Mouse (Mus musculus): ENCODE data around the gene Gbf1. TPM values are rescaled to one million over a fixed set of nuclear protein-coding genes. Genes with fewer than 3 reads are reported as not detected.

Gbf1 gene
- polyA plus RNA-seq, 1 experiment from 2014 or later: 30.8 TPM

GRCm38 (mm10) chr19:46327531-46328064 lies 175.3 kb downstream of the Gbf1 start:
- peak overlapping the region; percentile 63; the same call in 1 of the 2 replicates for H3K9ac ChIP-seq (ENCODE audit: low read depth, low read length)
- 25% methylated on average over 14 of the region's 14 CpGs for WGBS
- H3K9me3 ChIP-seq (ENCODE audit: control insufficient read depth, low read length): no peaks in the 10 kb centered on the region
- 0 out of 2 replicates have a peak overlapping the region, but pooled peaks have one; percentile 49 for H3K27ac ChIP-seq (ENCODE audit: low read depth, low read length)
- peaks cover 4% of the 10 kb centered on the region; the same call in 1 of the 2 replicates for H3K36me3 ChIP-seq (ENCODE audit: control insufficient read depth, insufficient read depth, low read length)
- ATAC-seq (replicated peaks; ENCODE audit: low FRiP score) (no peak), DNase-seq (ENCODE audit: low spot score) (no peak)
- peak overlapping the region; percentile 100 for H3K4me2 ChIP-seq
- H3K27me3 ChIP-seq (replicated peaks; ENCODE audit: control insufficient read depth, insufficient read depth, low read length): peaks cover 54% of the 10 kb centered on the region
- H3K4me3 ChIP-seq (ENCODE audit: low read depth, low read length): peak overlapping the region; percentile 72
- peaks cover 26% of the 10 kb centered on the region for H3K4me1 ChIP-seq (replicated peaks; ENCODE audit: control insufficient read depth, insufficient read depth, low read length)

DNA sequence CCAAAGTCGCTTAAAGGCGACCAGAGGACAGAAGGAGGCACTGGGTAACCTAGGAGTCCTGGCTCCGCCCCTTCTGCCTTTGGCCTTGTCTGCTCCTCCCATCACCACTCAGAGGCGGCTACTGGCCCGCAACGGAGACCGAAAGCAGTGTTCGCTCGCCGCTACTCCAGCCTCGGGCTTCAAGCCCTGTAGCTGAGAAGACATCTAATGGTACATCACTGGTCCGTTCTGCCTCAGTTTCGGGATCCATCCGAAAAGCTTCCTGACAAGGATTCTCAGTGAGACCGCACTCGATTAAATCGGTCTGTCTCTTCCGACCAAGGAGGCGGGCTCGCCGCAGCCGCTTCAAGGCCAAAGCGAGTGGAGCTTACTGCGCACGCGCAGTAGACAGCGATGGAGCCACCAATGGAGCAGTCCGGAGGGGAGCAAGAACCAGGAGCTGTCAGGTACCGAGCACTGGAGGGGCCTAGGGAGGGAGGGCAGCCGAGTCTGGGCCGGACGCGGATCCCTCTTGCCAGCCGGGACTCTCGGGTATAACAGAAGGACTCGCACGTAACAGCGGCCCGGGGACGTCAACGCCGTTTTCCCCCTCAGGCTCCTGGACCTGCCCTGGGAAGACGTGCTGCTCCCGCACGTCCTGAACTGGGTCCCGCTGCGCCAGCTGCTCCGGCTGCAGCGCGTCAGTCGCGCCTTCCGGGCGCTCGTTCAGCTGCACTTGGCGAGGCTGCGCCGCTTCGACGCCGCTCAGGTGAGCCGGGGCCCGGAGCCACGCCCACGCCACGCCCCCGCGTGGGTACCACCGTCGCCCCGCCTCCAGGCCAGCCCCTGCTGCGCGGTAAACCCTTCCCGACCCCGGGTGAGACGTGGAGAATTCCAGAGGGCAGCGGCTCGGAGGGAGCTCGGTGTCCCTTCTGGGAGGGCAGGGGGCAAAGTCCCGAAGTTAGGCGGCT lies 176.0 kb downstream of the Gbf1 start, which contains the start of gene Fbxl15:
TSS of gene Fbxl15 (plus strand) at position 104 of the 950 bp plus-strand sequence.
- ATAC-seq (replicated peaks; ENCODE audit: low FRiP score) (peak; percentile 89), DNase-seq (ENCODE audit: low spot score) (peak; percentile 91)
- under 1% methylated on average over 79 of the region's 81 CpGs for WGBS
- Histone ChIP-seq H3K4me3 (ENCODE audit: low read depth, low read length) (peak within 1 kb of the TSS; percentile 72), H3K4me2 (peak within 1 kb of the TSS; percentile 100), H3K9ac (ENCODE audit: low read depth, low read length) (peak within 1 kb of the TSS; percentile 63), H3K36me3 (ENCODE audit: control insufficient read depth, insufficient read depth, low read length) (peaks cover 4% of the 10 kb centered on the region; the same call in 1 of the 2 replicates), H3K27me3 (replicated peaks; ENCODE audit: control insufficient read depth, insufficient read depth, low read length) (peaks cover 47% of the 10 kb centered on the region), H3K9me3 (ENCODE audit: control insufficient read depth, low read length) (no peaks in the 10 kb centered on the region), H3K27ac (ENCODE audit: low read depth, low read length) (peak within 1 kb of the TSS; percentile 49), H3K4me1 (replicated peaks; ENCODE audit: control insufficient read depth, insufficient read depth, low read length) (peaks cover 26% of the 10 kb centered on the region)

- H3K4me2 ChIP-seq: peak overlapping the region; percentile 100
- H3K4me1 ChIP-seq (replicated peaks; ENCODE audit: control insufficient read depth, insufficient read depth, low read length): peaks cover 26% of the 10 kb centered on the region
- H3K36me3 ChIP-seq (ENCODE audit: control insufficient read depth, insufficient read depth, low read length): peaks cover 4% of the 10 kb centered on the region; the same call in 1 of the 2 replicates
- 3% methylated on average over 54 of the region's 54 CpGs for WGBS
- ATAC-seq (replicated peaks; ENCODE audit: low FRiP score): 0 out of 2 replicates have a peak, but pooled peaks have one; percentile 1
- peak overlapping the region; percentile 72 for H3K4me3 ChIP-seq (ENCODE audit: low read depth, low read length)
- H3K27ac ChIP-seq (ENCODE audit: low read depth, low read length): no peak overlapping the region
- H3K9me3 ChIP-seq (ENCODE audit: control insufficient read depth, low read length): no peaks in the 10 kb centered on the region
- no peak for DNase-seq (ENCODE audit: low spot score)
- H3K9ac ChIP-seq (ENCODE audit: low read depth, low read length): peak overlapping the region; percentile 63
- peaks cover 39% of the 10 kb centered on the region for H3K27me3 ChIP-seq (replicated peaks; ENCODE audit: control insufficient read depth, insufficient read depth, low read length)
Measured at GRCm38 (mm10) chr19:46329031-46329641, 176.8 kb downstream of the Gbf1 start.

DNA sequence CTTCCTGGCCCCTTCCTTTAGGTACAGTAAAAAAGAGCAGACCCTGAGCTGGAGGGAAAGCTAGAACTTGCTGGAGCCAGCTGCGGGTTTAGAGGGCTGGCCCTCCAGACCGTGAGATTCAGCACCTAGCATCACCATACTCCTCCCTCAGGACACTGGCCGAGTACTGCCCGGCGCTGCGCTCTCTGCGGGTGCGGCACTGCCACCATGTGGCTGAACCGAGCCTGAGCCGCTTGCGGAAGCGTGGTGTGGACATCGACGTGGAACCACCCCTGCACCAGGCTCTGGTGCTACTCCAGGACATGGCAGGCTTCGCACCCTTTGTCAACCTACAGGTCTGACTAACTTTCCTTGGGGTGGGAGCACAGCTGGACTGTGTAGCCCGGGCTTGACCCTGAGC lies 177.6 kb downstream of the Gbf1 start:
- Histone ChIP-seq H3K9me3 (ENCODE audit: control insufficient read depth, low read length) (no peaks in the 10 kb centered on the region), H3K27me3 (replicated peaks; ENCODE audit: control insufficient read depth, insufficient read depth, low read length) (peaks cover 31% of the 10 kb centered on the region), H3K4me2 (peak overlapping the region; percentile 100), H3K4me3 (ENCODE audit: low read depth, low read length) (0 out of 2 replicates have a peak overlapping the region, but pooled peaks have one; percentile 7), H3K4me1 (replicated peaks; ENCODE audit: control insufficient read depth, insufficient read depth, low read length) (peaks cover 26% of the 10 kb centered on the region), H3K36me3 (ENCODE audit: control insufficient read depth, insufficient read depth, low read length) (peaks cover 4% of the 10 kb centered on the region; the same call in 1 of the 2 replicates), H3K27ac (ENCODE audit: low read depth, low read length) (no peak overlapping the region), H3K9ac (ENCODE audit: low read depth, low read length) (no peak overlapping the region)
- peak; percentile 59 for ATAC-seq (replicated peaks; ENCODE audit: low FRiP score)
- WGBS: 6% methylated on average over 16 of the region's 16 CpGs
- peak; percentile 80 for DNase-seq (ENCODE audit: low spot score)

- 88% methylated on average over 12 of the region's 12 CpGs for WGBS
- Histone ChIP-seq H3K27ac (ENCODE audit: low read depth, low read length) (no peak overlapping the region), H3K4me3 (ENCODE audit: low read depth, low read length) (no peak overlapping the region), H3K4me2 (no peak overlapping the region), H3K36me3 (ENCODE audit: control insufficient read depth, insufficient read depth, low read length) (peaks cover 4% of the 10 kb centered on the region; the same call in 1 of the 2 replicates), H3K27me3 (replicated peaks; ENCODE audit: control insufficient read depth, insufficient read depth, low read length) (peaks cover 23% of the 10 kb centered on the region), H3K9ac (ENCODE audit: low read depth, low read length) (no peak overlapping the region), H3K9me3 (ENCODE audit: control insufficient read depth, low read length) (no peaks in the 10 kb centered on the region), H3K4me1 (replicated peaks; ENCODE audit: control insufficient read depth, insufficient read depth, low read length) (peaks cover 26% of the 10 kb centered on the region)
- ATAC-seq (replicated peaks; ENCODE audit: low FRiP score) (no peak), DNase-seq (ENCODE audit: low spot score) (no peak)
Measured at GRCm38 (mm10) chr19:46330696-46331095, 178.4 kb downstream of the Gbf1 start.

GRCm38 (mm10) chr19:46331326-46331725 lies 179.0 kb downstream of the Gbf1 start:
- H3K36me3 ChIP-seq (ENCODE audit: control insufficient read depth, insufficient read depth, low read length): peaks cover 4% of the 10 kb centered on the region; the same call in 1 of the 2 replicates
- no peak overlapping the region for H3K9ac ChIP-seq (ENCODE audit: low read depth, low read length)
- H3K27me3 ChIP-seq (replicated peaks; ENCODE audit: control insufficient read depth, insufficient read depth, low read length): peaks cover 17% of the 10 kb centered on the region
- no peak overlapping the region for H3K4me3 ChIP-seq (ENCODE audit: low read depth, low read length)
- ATAC-seq (replicated peaks; ENCODE audit: low FRiP score): no peak
- H3K4me2 ChIP-seq: no peak overlapping the region
- WGBS: 90% methylated on average over 14 of the region's 14 CpGs
- H3K4me1 ChIP-seq (replicated peaks; ENCODE audit: control insufficient read depth, insufficient read depth, low read length): peaks cover 24% of the 10 kb centered on the region
- DNase-seq (ENCODE audit: low spot score): no peak
- no peaks in the 10 kb centered on the region for H3K9me3 ChIP-seq (ENCODE audit: control insufficient read depth, low read length)
- H3K27ac ChIP-seq (ENCODE audit: low read depth, low read length): no peak overlapping the region

DNA sequence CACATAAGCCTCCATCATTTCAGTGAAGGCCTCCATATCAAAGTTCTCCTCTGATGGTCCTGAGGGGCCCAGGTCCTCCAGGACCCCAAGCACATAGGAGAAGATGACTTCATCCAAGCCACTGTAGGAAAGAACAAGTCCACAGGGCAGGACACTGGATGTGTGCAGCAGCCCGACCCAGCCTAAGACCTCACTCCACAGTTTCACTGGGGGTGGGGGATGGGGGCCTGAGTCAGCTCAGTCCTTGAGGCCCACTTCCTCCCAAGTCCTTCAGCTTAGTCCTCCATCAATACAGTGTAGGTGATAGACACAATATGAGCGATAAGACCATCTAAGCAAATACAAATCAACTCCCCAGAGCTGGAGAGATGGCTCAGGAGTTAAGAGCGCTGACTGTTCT lies 179.6 kb downstream of the Gbf1 start:
- H3K27ac ChIP-seq (ENCODE audit: low read depth, low read length): no peak overlapping the region

DNA sequence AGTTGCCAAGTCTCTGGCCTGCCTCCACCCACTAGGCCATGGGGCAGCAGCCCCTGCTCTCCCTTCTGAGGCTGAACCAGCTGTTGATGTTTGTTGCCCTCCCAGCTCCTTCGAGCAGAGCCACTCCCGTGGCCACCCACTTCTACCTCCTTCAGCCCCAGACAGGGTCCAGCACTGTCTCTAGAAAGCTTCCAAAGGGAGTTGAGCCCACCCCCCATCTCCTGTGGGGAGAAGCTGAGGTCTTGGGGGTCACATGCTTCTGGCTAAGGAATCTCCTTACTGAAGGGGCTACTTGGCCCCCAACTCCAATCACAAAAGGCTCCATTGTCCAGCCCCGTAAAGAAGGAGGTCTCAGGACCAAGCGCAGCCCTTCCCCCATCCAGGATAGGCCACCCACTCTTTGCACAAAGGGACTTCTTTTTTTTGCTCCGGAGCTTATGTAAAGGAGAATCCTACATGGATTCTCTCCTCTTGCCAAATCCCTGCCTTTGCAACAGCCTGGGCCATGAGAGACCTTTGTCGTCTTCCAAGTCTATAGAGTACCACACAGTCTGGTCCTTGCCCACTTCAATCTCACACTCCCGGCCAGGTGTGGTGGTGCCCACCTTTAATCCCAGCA lies 180.5 kb downstream of the Gbf1 start:
- Histone ChIP-seq H3K27ac (ENCODE audit: low read depth, low read length) (no peak overlapping the region), H3K9me3 (ENCODE audit: control insufficient read depth, low read length) (no peaks in the 10 kb centered on the region)
- WGBS: 77% methylated on average over 7 of the region's 7 CpGs

More for the DNA sequence above, 179.6 kb downstream of the Gbf1 start:
- no peak overlapping the region for H3K4me3 ChIP-seq (ENCODE audit: low read depth, low read length)
- H3K27me3 ChIP-seq (replicated peaks; ENCODE audit: control insufficient read depth, insufficient read depth, low read length): peaks cover 11% of the 10 kb centered on the region
- H3K36me3 ChIP-seq (ENCODE audit: control insufficient read depth, insufficient read depth, low read length): peaks cover 4% of the 10 kb centered on the region; the same call in 1 of the 2 replicates
- H3K9ac ChIP-seq (ENCODE audit: low read depth, low read length): no peak overlapping the region
- no peaks in the 10 kb centered on the region for H3K9me3 ChIP-seq (ENCODE audit: control insufficient read depth, low read length)
- ATAC-seq (replicated peaks; ENCODE audit: low FRiP score) (no peak), DNase-seq (ENCODE audit: low spot score) (no peak)
- peaks cover 18% of the 10 kb centered on the region for H3K4me1 ChIP-seq (replicated peaks; ENCODE audit: control insufficient read depth, insufficient read depth, low read length)
- WGBS: 82% methylated on average over 3 of the region's 3 CpGs
- H3K4me2 ChIP-seq: no peak overlapping the region

More for the DNA sequence above, 180.5 kb downstream of the Gbf1 start:
- H3K27me3 ChIP-seq (replicated peaks; ENCODE audit: control insufficient read depth, insufficient read depth, low read length): peaks cover 4% of the 10 kb centered on the region; the same call in 1 of the 2 replicates
- H3K4me2 ChIP-seq: no peak overlapping the region
- no peak overlapping the region for H3K9ac ChIP-seq (ENCODE audit: low read depth, low read length)
- DNase-seq (ENCODE audit: low spot score): no peak
- H3K4me3 ChIP-seq (ENCODE audit: low read depth, low read length): no peak overlapping the region
- ATAC-seq (replicated peaks; ENCODE audit: low FRiP score): no peak
- H3K36me3 ChIP-seq (ENCODE audit: control insufficient read depth, insufficient read depth, low read length): peaks cover 4% of the 10 kb centered on the region; the same call in 1 of the 2 replicates
- peaks cover 14% of the 10 kb centered on the region for H3K4me1 ChIP-seq (replicated peaks; ENCODE audit: control insufficient read depth, insufficient read depth, low read length)

Data from liver, embryonic 11.5 days (tissue).